Mouse (Mus musculus) stomach, postnatal 0 days (tissue): ENCODE data around the gene Cntnap1.

Experiments used
- CTCF ChIP-seq: IDR thresholded peaks from 2 replicates; pipeline ENCODE4 v1.5.1; 2016; ENCODE audit warnings: antibody characterized with exemption, low read depth, mild to moderate bottlenecking, moderate library complexity
- EP300 ChIP-seq: optimal IDR thresholded peaks from 2 replicates; pipeline ENCODE3; 2016; ENCODE audit warnings: antibody characterized with exemption

DNA sequence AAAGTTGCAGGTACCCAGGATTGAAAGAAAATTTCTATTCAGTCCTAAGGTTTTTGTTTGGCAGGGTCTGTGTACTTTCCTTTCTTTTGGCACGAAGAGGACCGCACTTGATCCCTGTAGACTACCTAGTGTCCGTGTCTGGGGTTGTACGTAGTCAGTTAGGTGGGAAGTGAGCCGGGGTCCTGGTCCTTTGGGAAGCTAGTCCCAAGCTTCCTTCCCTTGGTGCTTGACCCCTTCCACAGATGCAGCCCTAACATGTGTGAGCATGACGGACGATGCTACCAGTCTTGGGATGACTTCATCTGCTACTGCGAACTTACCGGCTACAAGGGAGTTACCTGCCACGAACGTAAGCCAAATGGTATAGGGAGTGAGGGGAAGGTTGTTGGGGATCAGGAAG lies 11.6 kb downstream of the Cntnap1 start:
- TF ChIP-seq CTCF = no peak
- no peak for TF ChIP-seq EP300
